Mouse (Mus musculus) thymus, adult 2 months (tissue): ENCODE results near the gene Pde6h.

Source experiments
- CTCF ChIP-seq: fragments of 200-500 bp; IDR thresholded peaks from 2 replicates; pipeline ENCODE4 v1.5.1; 2012; ENCODE audit warnings: mild to moderate bottlenecking, control low read depth, low read length, moderate library complexity, borderline replicate concordance; ENCODE audit not compliant: control insufficient read depth, poor library complexity, insufficient read depth; ENCODE audit errors: extremely low read depth
- POLR2A ChIP-seq: fragments of 200-500 bp; IDR thresholded peaks from 2 replicates; pipeline ENCODE4 v1.6.1; 2012; ENCODE audit warnings: mild to moderate bottlenecking, low read length, control low read depth, moderate library complexity; ENCODE audit not compliant: control insufficient read depth, poor library complexity, insufficient read depth; ENCODE audit errors: extremely low read depth

- no peak for TF ChIP-seq CTCF
- no peak for TF ChIP-seq POLR2A
These were observed 24.1 kb downstream of the Pde6h start for GRCm38 (mm10) chr6:136947716-136948115.
